Mouse (Mus musculus) thymus, postnatal 14 days (tissue): ENCODE measurements around the gene Pycr1.

Experiments used
- DNase-seq: peaks from one replicate; pipeline ENCODE4 v3.0.0; 2021

The Pycr1 gene

GRCm38 (mm10) chr11:120598990-120599549 lies 44.5 kb downstream of the Pycr1 start:
- DNase-seq, result no peak

DNA sequence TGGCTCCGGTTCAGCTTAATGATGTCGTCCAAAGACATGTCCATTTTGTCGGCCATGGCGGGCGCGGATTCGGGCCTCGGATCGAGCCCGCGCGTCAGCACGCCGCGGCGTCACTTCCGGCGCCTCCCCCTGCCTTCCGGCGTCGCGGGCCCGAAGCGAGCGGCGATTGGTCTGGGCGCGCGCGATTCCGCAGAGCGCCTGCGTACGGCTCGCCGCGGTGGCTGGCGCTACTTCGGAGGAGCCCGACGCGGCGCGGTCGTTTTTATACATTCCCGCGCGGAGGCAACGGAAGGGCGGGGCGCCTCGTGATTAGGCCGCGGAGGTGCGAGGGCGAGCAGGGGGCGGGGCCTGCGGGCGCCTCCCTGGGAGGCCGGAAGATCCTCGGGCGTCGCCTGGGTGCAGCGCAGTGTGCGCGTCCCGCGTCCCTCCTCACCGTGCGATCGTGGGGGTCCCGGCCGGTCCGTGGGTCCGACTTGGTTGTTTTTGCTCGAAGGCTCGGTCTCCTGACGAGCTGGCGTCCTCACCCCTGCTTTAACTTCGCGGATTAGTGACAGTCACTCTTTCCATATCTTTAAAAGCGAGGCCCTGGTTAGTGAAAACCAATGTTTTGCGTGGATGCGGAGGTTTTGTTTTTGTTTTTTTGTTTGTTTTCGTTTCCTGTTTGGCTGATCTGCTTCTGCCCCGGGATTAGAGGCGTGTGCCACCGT lies 45.1 kb downstream of the Pycr1 start, which contains the start of the genes Alyref and Anapc11:
TSS of gene Alyref (minus strand) at position 83 of the 707 bp plus-strand sequence.
TSS of gene Anapc11 (plus strand) at position 139 of the 707 bp plus-strand sequence.
- DNase-seq, result peak; percentile 97

DNA sequence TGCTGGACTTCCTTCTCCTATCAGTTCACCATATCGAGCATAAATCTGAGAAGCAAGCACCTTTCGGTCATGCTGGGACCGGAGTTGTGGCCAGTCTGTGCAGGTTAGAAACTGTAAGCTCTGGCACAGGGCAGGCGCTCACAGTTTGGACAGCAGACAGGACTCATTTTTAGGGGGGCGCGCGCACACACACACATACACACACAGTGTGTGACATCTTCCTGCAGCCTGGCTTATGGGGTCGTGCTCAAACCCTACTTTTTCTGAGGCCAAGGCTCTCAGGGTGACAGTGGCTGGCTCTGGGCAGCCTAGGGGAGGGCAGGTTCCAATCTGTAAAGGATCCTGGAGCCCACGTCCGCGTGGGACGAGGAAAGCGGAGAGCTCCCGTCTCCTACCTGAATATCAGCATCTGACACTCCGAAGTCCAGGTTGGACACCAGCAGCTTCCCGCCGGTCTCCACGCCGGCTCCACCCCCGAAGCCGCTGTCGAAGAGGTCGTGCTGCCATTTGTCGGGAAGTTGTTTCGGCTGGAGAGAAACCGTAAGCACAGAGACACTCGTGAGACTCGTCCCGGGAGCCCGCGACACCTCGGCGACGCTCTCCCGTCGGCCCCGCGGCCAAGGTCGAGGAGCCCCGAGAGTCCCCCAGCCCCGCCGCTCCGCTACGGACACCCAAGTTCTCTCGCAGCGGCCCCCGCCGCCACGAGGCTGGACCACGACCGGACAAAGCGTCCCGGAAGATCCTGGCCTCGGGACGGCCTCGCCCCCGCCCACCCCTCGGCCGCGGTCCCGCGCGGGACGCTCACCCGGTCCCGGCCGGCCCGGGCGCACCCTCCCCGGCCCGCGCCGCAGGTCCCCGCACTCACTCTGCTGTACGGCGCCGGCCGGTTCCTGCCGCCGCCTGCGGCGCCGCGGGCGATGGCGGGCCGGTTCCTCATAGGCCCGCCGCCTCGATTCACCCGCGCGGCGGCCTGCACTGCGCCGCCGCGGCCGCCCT lies 46.0 kb downstream of the Pycr1 start:
- DNase-seq, result peak; percentile 50

DNA sequence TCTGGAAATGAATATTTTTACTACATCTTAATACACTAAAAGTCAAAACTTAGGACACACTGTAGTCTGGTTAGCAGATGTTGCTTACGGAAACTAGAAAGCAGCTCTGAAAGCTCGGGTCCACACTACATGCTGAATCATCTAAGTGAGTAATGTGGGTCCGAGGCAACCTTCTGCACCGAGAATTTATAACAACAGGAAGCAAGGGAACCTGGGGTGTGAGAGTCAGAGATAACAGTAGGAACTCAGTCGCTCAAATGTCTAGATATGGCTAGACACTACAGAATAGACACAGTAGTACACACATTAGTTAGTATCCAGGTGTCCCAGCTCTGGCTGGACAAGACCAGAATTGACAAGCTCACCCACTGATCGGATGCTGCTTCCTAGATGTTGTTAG lies 55.0 kb downstream of the Pycr1 start:
- DNase-seq, result no peak
